Mouse (Mus musculus) heart, embryonic 12.5 days (tissue): ENCODE measurements around the gene Plekhg5. TPM values are rescaled to one million over a fixed set of nuclear protein-coding genes. Genes with fewer than 3 reads are reported as not detected.

ENCODE experiments used
- ATAC-seq: fragments of 200-750 bp; cut with Nextera tagmentation; 2 replicates; pipeline ENCODE4 v1.8.0; 2017; ENCODE audit warnings: moderate TSS enrichment, moderate library complexity; ENCODE audit not compliant: insufficient number of reproducible peaks, low FRiP score
- H3K27ac ChIP-seq: fragments of 300-500 bp; sonication (generic); 2 replicates; pipeline ENCODE4 v1.5.1; 2016; ENCODE audit warnings: mild to moderate bottlenecking, moderate library complexity; ENCODE audit not compliant: poor library complexity, severe bottlenecking
- H3K27me3 ChIP-seq: fragments of 300-500 bp; sonication (generic); replicated peaks from 2 replicates; pipeline ENCODE4 v1.6.1; 2016; ENCODE audit warnings: mild to moderate bottlenecking, moderate library complexity
- H3K36me3 ChIP-seq: fragments of 300-500 bp; sonication (generic); 2 replicates; pipeline ENCODE4 v1.6.1; 2016; ENCODE audit warnings: mild to moderate bottlenecking, moderate library complexity
- H3K4me1 ChIP-seq: fragments of 300-500 bp; sonication (generic); replicated peaks from 2 replicates; pipeline ENCODE4 v1.6.1; 2016; ENCODE audit warnings: mild to moderate bottlenecking
- H3K4me2 ChIP-seq: fragments of 300-500 bp; sonication (generic); 2 replicates; pipeline ENCODE4 v1.6.1; 2016; ENCODE audit warnings: mild to moderate bottlenecking, moderate library complexity
- H3K4me3 ChIP-seq: fragments of 300-500 bp; sonication (generic); 2 replicates; pipeline ENCODE4 v1.5.1; 2016; ENCODE audit warnings: mild to moderate bottlenecking
- H3K9ac ChIP-seq: fragments of 300-500 bp; sonication (generic); 2 replicates; pipeline ENCODE4 v1.6.1; 2016; ENCODE audit warnings: mild to moderate bottlenecking, moderate library complexity
- H3K9me3 ChIP-seq: fragments of 300-500 bp; sonication (generic); replicated peaks from 2 replicates; pipeline ENCODE4 v1.6.1; 2016; ENCODE audit warnings: mild to moderate bottlenecking, moderate library complexity
- WGBS: fragments of 180-500 bp; shearing (Covaris S2); methylation state at CpG from one replicate; pipeline ENCODE4 v1.1.7; 2016; 5-methylcytosine and 5-hydroxymethylcytosine counted together
- polyA plus RNA-seq: library from polyadenylated mRNA; unstranded; fragments of >200 nt; fragmentation: Nextera tagmentation; extraction: Ambion mirVana; gene quantifications from 2 replicates; pipeline ENCODE4 v1.2.1, GENCODE M21; 2016

Gene Plekhg5
- polyA plus RNA-seq, 1 experiment from 2014 or later = 13.6 TPM

GRCm38 (mm10) chr4:152101921-152102320, 29.6 kb downstream of the Plekhg5 start:
- peak overlapping the region; percentile 59; the same call in 1 of the 2 replicates for H3K27ac ChIP-seq
- no peak overlapping the region for H3K9ac ChIP-seq
- no peak for ATAC-seq
- H3K9me3 ChIP-seq = no peaks in the 10 kb centered on the region
- H3K4me3 ChIP-seq = no peak overlapping the region
- no peak overlapping the region for H3K4me2 ChIP-seq
- WGBS = 91% methylated on average over 16 of the region's 16 CpGs
- H3K4me1 ChIP-seq = peaks cover 43% of the 10 kb centered on the region
- H3K27me3 ChIP-seq = 0 out of 2 replicates have a peak, but pooled peaks cover 5% of the 10 kb centered on the region
- H3K36me3 ChIP-seq = peaks cover 45% of the 10 kb centered on the region

- H3K4me3 ChIP-seq = no peak overlapping the region
- H3K27me3 ChIP-seq = 0 out of 2 replicates have a peak, but pooled peaks cover 5% of the 10 kb centered on the region
- no peak overlapping the region for H3K4me2 ChIP-seq
- no peak for ATAC-seq
- H3K9me3 ChIP-seq = no peaks in the 10 kb centered on the region
- H3K9ac ChIP-seq = no peak overlapping the region
- no peak overlapping the region for H3K27ac ChIP-seq
- peaks cover 44% of the 10 kb centered on the region for H3K4me1 ChIP-seq
- H3K36me3 ChIP-seq = peaks cover 54% of the 10 kb centered on the region
- 37% methylated on average over 7 of the region's 7 CpGs for WGBS
Measured at GRCm38 (mm10) chr4:152103025-152103424, 30.7 kb downstream of the Plekhg5 start.

GRCm38 (mm10) chr4:152106746-152107145, 34.4 kb downstream of the Plekhg5 start:
- 61% methylated on average over 9 of the region's 9 CpGs for WGBS
- H3K9ac ChIP-seq = no peak overlapping the region
- no peak for ATAC-seq
- peaks cover 77% of the 10 kb centered on the region for H3K36me3 ChIP-seq
- no peak overlapping the region for H3K4me3 ChIP-seq
- H3K27me3 ChIP-seq = 0 out of 2 replicates have a peak, but pooled peaks cover 5% of the 10 kb centered on the region
- no peak overlapping the region for H3K27ac ChIP-seq
- H3K4me1 ChIP-seq = peaks cover 19% of the 10 kb centered on the region
- no peaks in the 10 kb centered on the region for H3K9me3 ChIP-seq
- H3K4me2 ChIP-seq = peak overlapping the region; percentile 79; the same call in 1 of the 2 replicates

- Histone ChIP-seq H3K4me2 (peak overlapping the region; percentile 79), H3K27ac (peak overlapping the region; percentile 7; the same call in 1 of the 2 replicates), H3K9me3 (no peaks in the 10 kb centered on the region), H3K9ac (peak overlapping the region; percentile 42), H3K27me3 (peaks cover 10% of the 10 kb centered on the region; the same call in 1 of the 2 replicates), H3K4me1 (peaks cover 16% of the 10 kb centered on the region), H3K36me3 (peaks cover 77% of the 10 kb centered on the region), H3K4me3 (peak overlapping the region; percentile 41)
- 19% methylated on average over 24 of the region's 24 CpGs for WGBS
- peak; percentile 73 for ATAC-seq
Measured at GRCm38 (mm10) chr4:152107493-152107892, 35.2 kb downstream of the Plekhg5 start.

GRCm38 (mm10) chr4:152107971-152108509, 35.7 kb downstream of the Plekhg5 start:
- Histone ChIP-seq H3K4me2 (peak overlapping the region; percentile 79), H3K27ac (peak overlapping the region; percentile 7; the same call in 1 of the 2 replicates), H3K9me3 (no peaks in the 10 kb centered on the region), H3K4me1 (peaks cover 16% of the 10 kb centered on the region), H3K36me3 (peaks cover 77% of the 10 kb centered on the region), H3K4me3 (peak overlapping the region; percentile 41), H3K9ac (peak overlapping the region; percentile 42), H3K27me3 (peaks cover 11% of the 10 kb centered on the region; the same call in 1 of the 2 replicates)
- peak; percentile 92 for ATAC-seq
- 19% methylated on average over 30 of the region's 30 CpGs for WGBS

GRCm38 (mm10) chr4:152108673-152109072, 36.4 kb downstream of the Plekhg5 start:
- 84% methylated on average over 5 of the region's 5 CpGs for WGBS
- no peak for ATAC-seq
- no peak overlapping the region for H3K9ac ChIP-seq
- H3K36me3 ChIP-seq = peaks cover 77% of the 10 kb centered on the region
- no peaks in the 10 kb centered on the region for H3K9me3 ChIP-seq
- H3K4me1 ChIP-seq = peaks cover 16% of the 10 kb centered on the region
- H3K27me3 ChIP-seq = peaks cover 16% of the 10 kb centered on the region
- H3K4me3 ChIP-seq = no peak overlapping the region
- peak overlapping the region; percentile 79; the same call in 1 of the 2 replicates for H3K4me2 ChIP-seq
- no peak overlapping the region for H3K27ac ChIP-seq

GRCm38 (mm10) chr4:152109509-152109908, 37.2 kb downstream of the Plekhg5 start:
- Histone ChIP-seq H3K36me3 (peaks cover 77% of the 10 kb centered on the region), H3K9me3 (no peaks in the 10 kb centered on the region), H3K4me1 (peaks cover 16% of the 10 kb centered on the region), H3K27ac (no peak overlapping the region), H3K4me2 (no peak overlapping the region), H3K9ac (no peak overlapping the region), H3K4me3 (no peak overlapping the region), H3K27me3 (peaks cover 22% of the 10 kb centered on the region)
- no peak for ATAC-seq
- WGBS = 82% methylated on average over 3 of the region's 3 CpGs

- peaks cover 22% of the 10 kb centered on the region for H3K4me1 ChIP-seq
- H3K27ac ChIP-seq = no peak overlapping the region
- H3K36me3 ChIP-seq = peaks cover 74% of the 10 kb centered on the region
- no peaks in the 10 kb centered on the region for H3K9me3 ChIP-seq
- no peak overlapping the region for H3K9ac ChIP-seq
- ATAC-seq = no peak
- H3K4me3 ChIP-seq = no peak overlapping the region
- H3K27me3 ChIP-seq = peaks cover 31% of the 10 kb centered on the region
- H3K4me2 ChIP-seq = no peak overlapping the region
- 65% methylated on average over 4 of the region's 4 CpGs for WGBS
Measured at GRCm38 (mm10) chr4:152110689-152111088, 38.4 kb downstream of the Plekhg5 start.

- H3K36me3 ChIP-seq = peaks cover 59% of the 10 kb centered on the region
Measured at GRCm38 (mm10) chr4:152112329-152112728, 40.0 kb downstream of the Plekhg5 start.

GRCm38 (mm10) chr4:152114080-152114479, 41.8 kb downstream of the Plekhg5 start:
- H3K27ac ChIP-seq = no peak overlapping the region
- no peak overlapping the region for H3K9ac ChIP-seq
- H3K4me1 ChIP-seq = peaks cover 16% of the 10 kb centered on the region
- H3K27me3 ChIP-seq = peaks cover 65% of the 10 kb centered on the region
- 54% methylated on average over 16 of the region's 16 CpGs for WGBS
- no peaks in the 10 kb centered on the region for H3K9me3 ChIP-seq
- peaks cover 43% of the 10 kb centered on the region for H3K36me3 ChIP-seq
- no peak for ATAC-seq
- H3K4me2 ChIP-seq = no peak overlapping the region
- H3K4me3 ChIP-seq = no peak overlapping the region

More at GRCm38 (mm10) chr4:152112329-152112728, 40.0 kb downstream of the Plekhg5 start:
- H3K27ac ChIP-seq = no peak overlapping the region
- no peak overlapping the region for H3K4me3 ChIP-seq
- H3K4me1 ChIP-seq = peaks cover 30% of the 10 kb centered on the region
- H3K4me2 ChIP-seq = no peak overlapping the region
- 88% methylated on average over 9 of the region's 9 CpGs for WGBS
- ATAC-seq = no peak
- peaks cover 48% of the 10 kb centered on the region for H3K27me3 ChIP-seq
- H3K9me3 ChIP-seq = no peaks in the 10 kb centered on the region
- H3K9ac ChIP-seq = 0 out of 2 replicates have a peak overlapping the region, but pooled peaks have one; percentile 28

GRCm38 (mm10) chr4:152115921-152116612, 43.8 kb downstream of the Plekhg5 start, which contains the start of gene Tnfrsf25:
Gene Tnfrsf25, plus strand, starts transcription at chr4:152115934.
- Histone ChIP-seq H3K27me3 (peaks cover 85% of the 10 kb centered on the region), H3K36me3 (peaks cover 36% of the 10 kb centered on the region), H3K27ac (no peak within 1 kb of the TSS), H3K9ac (peak within 1 kb of the TSS; percentile 41), H3K9me3 (no peaks in the 10 kb centered on the region), H3K4me2 (peak within 1 kb of the TSS; percentile 60), H3K4me1 (peaks cover 33% of the 10 kb centered on the region), H3K4me3 (peak within 1 kb of the TSS; percentile 27)
- WGBS = 2% methylated on average over 30 of the region's 30 CpGs
- peak; percentile 34 for ATAC-seq
